Comparison of ENCODE assay signal across 25 mouse cellular contexts in the genomic region with DNA sequence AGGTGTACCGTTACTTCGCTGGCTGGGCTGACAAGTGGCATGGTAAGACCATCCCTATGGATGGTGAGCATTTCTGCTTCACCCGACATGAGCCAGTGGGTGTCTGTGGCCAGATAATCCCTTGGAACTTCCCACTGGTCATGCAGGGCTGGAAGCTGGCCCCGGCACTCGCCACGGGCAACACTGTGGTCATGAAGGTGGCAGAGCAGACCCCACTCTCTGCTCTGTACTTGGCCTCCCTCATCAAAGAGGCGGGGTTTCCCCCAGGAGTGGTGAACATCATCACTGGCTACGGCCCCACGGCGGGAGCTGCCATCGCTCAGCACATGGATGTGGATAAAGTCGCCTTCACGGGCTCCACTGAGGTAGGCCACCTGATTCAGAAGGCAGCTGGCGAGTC. TPM values are rescaled to one million over a fixed set of nuclear protein-coding genes. Genes with fewer than 3 reads are reported as not detected.
"Had no signal": no experiment of that assay in that cellular context is flagged by ENCODE, and none has a peak within 500 bp of the region (broad histone marks: within the 10 kb centered on the region; RNA-seq: fewer than 3 reads in every experiment).

No protein-coding gene starts in this region.

- ATAC-seq: liver, postnatal 0 days; lung, postnatal 0 days; midbrain, embryonic 16.5 days had no signal

- H3K9me3 ChIP-seq: lung, embryonic 15.5 days; midbrain, embryonic 10.5 days; midbrain, embryonic 12.5 days; neural tube, embryonic 13.5 days; neural tube, embryonic 15.5 days; stomach, embryonic 15.5 days had no signal

- H3K9ac ChIP-seq: liver, postnatal 0 days; lung, embryonic 15.5 days; midbrain, embryonic 12.5 days; neural tube, embryonic 13.5 days; neural tube, embryonic 15.5 days; stomach, embryonic 15.5 days had no signal

- H3K4me2 ChIP-seq: lung, embryonic 15.5 days; midbrain, embryonic 12.5 days; neural tube, embryonic 13.5 days; neural tube, embryonic 15.5 days; stomach, embryonic 15.5 days had no signal

- H3K27me3 ChIP-seq: lung, embryonic 15.5 days; midbrain, embryonic 12.5 days; neural tube, embryonic 13.5 days; neural tube, embryonic 15.5 days; stomach, embryonic 15.5 days had no signal

- H3K27ac ChIP-seq: lung, embryonic 15.5 days; midbrain, embryonic 10.5 days; midbrain, embryonic 12.5 days; neural tube, embryonic 13.5 days; neural tube, embryonic 15.5 days; stomach, embryonic 15.5 days; stomach, postnatal 0 days had no signal

- H3K4me3 ChIP-seq: lung, embryonic 15.5 days; midbrain, embryonic 10.5 days; midbrain, embryonic 12.5 days; myocyte; neural tube, embryonic 13.5 days; neural tube, embryonic 15.5 days; stomach, embryonic 15.5 days had no signal

- DNase-seq: liver, postnatal 0 days; lung, adult 2 months; lung, postnatal 14 days; lung, postnatal 4 days; midbrain, embryonic 14.5 days; retina, postnatal 1 day; right cerebral cortex, adult 18-20 months; right cerebral cortex, postnatal 25 days; right cerebral cortex, postnatal 4 days; thymus, adult 2 months; thymus, postnatal 25 days; thymus, postnatal 4 days had no signal

- H3K36me3 ChIP-seq: lung, embryonic 15.5 days had no signal

RNA-seq across cellular contexts. Expression of gene Igfbpl1, which starts 23.8 kb away (rescaled TPM):
- total RNA-seq: megakaryocyte, adult 5-6 weeks; megakaryocyte-erythroid progenitor cell, adult 5-6 weeks had no signal
- polyA plus RNA-seq: liver, postnatal 0 days; lung, postnatal 0 days; myocyte; spleen, adult 2 months had no signal

RNA-seq across cellular contexts. Expression of gene Stra6l, which starts 45.6 kb away (rescaled TPM):
- total RNA-seq: megakaryocyte-erythroid progenitor cell, adult 5-6 weeks had no signal
- polyA plus RNA-seq: lung, embryonic 15.5 days; myocyte had no signal
